Mouse (Mus musculus) CH12.LX (cell line): ENCODE measurements around the gene Gm20388.

ENCODE experiments used
- CTCF ChIP-seq, 2 experiments: IDR thresholded peaks in 1 of 2; conservative IDR thresholded peaks in 1 of 2; 2 replicates each; pipeline ENCODE4 v1.5.1; 2011 to 2012; ENCODE audit warnings: low read depth in 2 of 2, low read length in 2 of 2, improper control_type of control experiment in 1 of 2, inconsistent platforms in 1 of 2, mild to moderate bottlenecking in 1 of 2, moderate library complexity in 1 of 2
- USF2 ChIP-seq: conservative IDR thresholded peaks from 2 replicates; pipeline ENCODE4 v1.6.1; 2011; ENCODE audit warnings: low read depth, low read length, improper control_type of control experiment

DNA sequence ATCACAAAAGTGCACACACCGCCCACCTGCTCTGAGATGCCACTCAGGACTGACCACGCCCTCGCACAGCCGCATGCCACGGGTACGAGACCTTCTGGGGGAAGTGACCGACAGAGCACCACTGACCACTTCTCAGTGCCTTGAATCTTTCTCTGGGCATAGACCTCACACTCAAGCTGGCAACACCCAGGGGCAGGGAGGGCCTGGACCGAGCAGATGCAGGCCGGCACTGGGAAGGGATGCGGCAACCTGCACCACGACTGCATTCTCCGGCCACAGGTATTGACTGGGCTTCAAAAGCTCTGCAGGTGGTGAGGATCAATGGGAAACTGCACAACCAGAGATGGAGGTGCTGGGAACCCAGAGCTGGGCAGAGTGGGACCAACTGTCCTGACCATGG, 1691.8 kb downstream of the Gm20388 start:
- no peak for TF ChIP-seq USF2
- TF ChIP-seq CTCF (conservative IDR thresholded peaks at IDR 0.05 in 1 of 2, IDR thresholded peaks at IDR 0.05 in 1 of 2; ENCODE audit: low read depth in 2 of 2, low read length in 2 of 2) = no peak
